Mouse (Mus musculus) myocyte (in vitro differentiated cells): Measurements from ENCODE around the gene Celf2.

ENCODE experiments used
- E2F4 ChIP-seq: IDR thresholded peaks from one replicate; pipeline ENCODE4 v1.6.1; 2011; ENCODE audit warnings: mild to moderate bottlenecking, control low read depth, moderate library complexity; ENCODE audit not compliant: insufficient read depth
- POLR2A ChIP-seq: IDR thresholded peaks from one replicate; pipeline ENCODE4 v1.6.1; 2011; ENCODE audit warnings: low read depth, mild to moderate bottlenecking, control low read depth, moderate library complexity; ENCODE audit not compliant: insufficient read length
- POLR2AphosphoS2 ChIP-seq: IDR thresholded peaks from one replicate; pipeline ENCODE4 v1.6.1; 2011; ENCODE audit warnings: low read depth, control low read depth; ENCODE audit not compliant: insufficient read length
- SRF ChIP-seq: IDR thresholded peaks from one replicate; pipeline ENCODE4 v1.6.1; 2011; ENCODE audit warnings: low read depth; ENCODE audit not compliant: control insufficient read depth, insufficient read length
- TCF12 ChIP-seq: IDR thresholded peaks from one replicate; pipeline ENCODE4 v1.6.1; 2011; ENCODE audit warnings: mild to moderate bottlenecking, control low read depth; ENCODE audit not compliant: poor library complexity, insufficient read depth, severe bottlenecking
- TCF3 ChIP-seq: IDR thresholded peaks from one replicate; pipeline ENCODE4 v1.6.1; 2011; ENCODE audit warnings: low read depth, control low read depth; ENCODE audit not compliant: insufficient read length

- TF ChIP-seq POLR2A (no peak), POLR2AphosphoS2 (no peak), SRF (no peak), E2F4 (no peak), TCF3 (no peak), TCF12 (no peak)
Measured at GRCm38 (mm10) chr2:7235059-7235741, 274.2 kb downstream of the Celf2 start.
